Mouse (Mus musculus) splenic B cell, adult 2 months (primary cell): ENCODE data around the gene Taco1.

Experiments used
- DNase-seq: peaks from one replicate; pipeline ENCODE4 v3.0.0-alpha.2; 2011; ENCODE audit warnings: low read depth, low spot score
- H3K27me3 ChIP-seq: 2 replicates; pipeline ENCODE4 v1.6.1; 2012; ENCODE audit warnings: mild to moderate bottlenecking, low read length, moderate library complexity, mixed read lengths; ENCODE audit not compliant: control insufficient read depth, poor library complexity, insufficient read depth, severe bottlenecking
- H3K36me3 ChIP-seq: 2 replicates; pipeline ENCODE4 v1.6.1; 2012; ENCODE audit warnings: mild to moderate bottlenecking, low read length, moderate library complexity, mixed read lengths; ENCODE audit not compliant: control insufficient read depth, poor library complexity, insufficient read depth, severe bottlenecking

The Taco1 gene

GRCm38 (mm10) chr11:106084911-106085561 is 19.2 kb downstream of the Taco1 start:
- no peaks in the 10 kb centered on the region for H3K27me3 ChIP-seq
- H3K36me3 ChIP-seq, result no peaks in the 10 kb centered on the region
- DNase-seq, result peak; percentile 70

DNA sequence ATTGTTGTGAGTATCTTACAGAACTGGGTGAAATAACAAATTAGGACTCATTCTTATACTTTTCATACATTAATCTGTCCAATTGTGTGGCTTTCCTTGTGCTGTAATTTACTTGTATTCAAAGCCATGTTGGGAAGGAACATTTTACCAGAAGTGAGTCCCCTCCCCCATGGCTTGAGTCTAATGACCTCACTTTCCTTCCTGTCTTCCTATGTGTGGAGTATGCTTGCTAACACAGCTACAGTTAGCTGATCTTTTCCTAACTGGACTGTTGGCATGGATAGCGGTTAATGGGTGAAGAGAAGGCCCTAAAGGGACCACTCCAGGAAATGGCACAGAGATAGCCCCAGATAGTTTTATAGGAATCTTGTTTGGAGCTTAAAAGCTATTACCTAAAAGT is 32.4 kb downstream of the Taco1 start:
- Histone ChIP-seq H3K36me3 (peaks cover 7% of the 10 kb centered on the region; the same call in 1 of the 2 replicates), H3K27me3 (no peaks in the 10 kb centered on the region)
- no peak for DNase-seq

GRCm38 (mm10) chr11:106102866-106103265 is 37.0 kb downstream of the Taco1 start:
- H3K36me3 ChIP-seq, result peaks cover 6% of the 10 kb centered on the region; the same call in 1 of the 2 replicates
- no peaks in the 10 kb centered on the region for H3K27me3 ChIP-seq
- no peak for DNase-seq

DNA sequence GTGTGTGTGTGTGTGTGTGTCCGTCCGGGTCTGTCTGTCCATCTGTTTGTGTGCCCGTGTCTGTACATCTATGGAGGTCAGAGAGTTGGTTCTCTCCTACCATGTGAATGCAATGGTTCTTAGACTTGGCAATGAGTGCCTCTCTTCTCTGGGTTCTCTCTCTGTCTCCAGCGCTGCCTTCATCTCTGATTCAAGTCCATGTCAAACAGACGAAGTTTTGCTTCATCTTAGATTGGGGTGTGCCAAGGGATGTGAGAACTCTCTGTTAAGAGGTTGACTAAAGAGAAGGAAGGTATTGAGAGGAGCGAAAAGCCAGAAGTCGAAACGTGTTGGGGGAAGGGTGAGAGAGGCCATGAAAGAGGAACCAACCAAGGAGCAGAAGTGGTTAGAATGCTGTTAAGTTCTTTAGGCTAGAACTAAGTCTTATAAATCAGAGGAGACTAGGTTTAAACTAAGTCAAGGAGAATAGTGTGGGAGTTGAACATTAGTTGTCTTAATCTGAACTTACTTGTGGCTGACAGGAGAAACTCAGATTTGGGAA is 40.3 kb downstream of the Taco1 start:
- peak; percentile 79 for DNase-seq
- no peaks in the 10 kb centered on the region for H3K27me3 ChIP-seq
- peaks cover 4% of the 10 kb centered on the region; the same call in 1 of the 2 replicates for H3K36me3 ChIP-seq

- peaks cover 6% of the 10 kb centered on the region for H3K36me3 ChIP-seq
- DNase-seq, result no peak
- no peaks in the 10 kb centered on the region for H3K27me3 ChIP-seq
These were observed 45.8 kb downstream of the Taco1 start for GRCm38 (mm10) chr11:106111688-106112087.

- Histone ChIP-seq H3K27me3 (no peaks in the 10 kb centered on the region), H3K36me3 (peaks cover 7% of the 10 kb centered on the region)
- no peak for DNase-seq
These were observed 56.4 kb downstream of the Taco1 start for GRCm38 (mm10) chr11:106122221-106122620.

DNA sequence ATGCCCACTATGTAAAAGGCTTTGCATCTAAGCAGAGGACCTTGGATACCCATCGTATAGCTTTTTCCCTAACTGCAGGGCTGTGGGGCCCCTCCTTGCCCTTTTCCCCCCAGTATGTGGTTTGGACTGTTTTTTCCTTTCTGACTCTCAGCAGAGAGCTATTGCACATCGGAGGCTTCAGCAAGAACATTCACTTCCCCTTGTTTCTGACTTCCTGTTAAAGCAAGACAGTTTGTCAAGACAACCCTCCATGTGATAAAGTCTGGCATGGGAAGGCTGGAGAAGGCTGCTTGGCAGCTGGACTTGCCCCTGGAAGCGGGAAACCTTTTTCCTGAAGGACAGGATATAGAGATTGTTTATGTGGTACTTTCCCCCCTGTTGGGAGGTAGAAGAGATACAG is 56.9 kb downstream of the Taco1 start:
- DNase-seq, result peak; percentile 54
- H3K36me3 ChIP-seq, result peaks cover 7% of the 10 kb centered on the region
- H3K27me3 ChIP-seq, result no peaks in the 10 kb centered on the region
